Mouse (Mus musculus): ENCODE measurements around the gene Ptprd. TPM values are rescaled to one million over a fixed set of nuclear protein-coding genes. Genes with fewer than 3 reads are reported as not detected.

Ptprd gene
- polyA plus RNA-seq, 1 experiment from 2014 or later, result 66.9 TPM

DNA sequence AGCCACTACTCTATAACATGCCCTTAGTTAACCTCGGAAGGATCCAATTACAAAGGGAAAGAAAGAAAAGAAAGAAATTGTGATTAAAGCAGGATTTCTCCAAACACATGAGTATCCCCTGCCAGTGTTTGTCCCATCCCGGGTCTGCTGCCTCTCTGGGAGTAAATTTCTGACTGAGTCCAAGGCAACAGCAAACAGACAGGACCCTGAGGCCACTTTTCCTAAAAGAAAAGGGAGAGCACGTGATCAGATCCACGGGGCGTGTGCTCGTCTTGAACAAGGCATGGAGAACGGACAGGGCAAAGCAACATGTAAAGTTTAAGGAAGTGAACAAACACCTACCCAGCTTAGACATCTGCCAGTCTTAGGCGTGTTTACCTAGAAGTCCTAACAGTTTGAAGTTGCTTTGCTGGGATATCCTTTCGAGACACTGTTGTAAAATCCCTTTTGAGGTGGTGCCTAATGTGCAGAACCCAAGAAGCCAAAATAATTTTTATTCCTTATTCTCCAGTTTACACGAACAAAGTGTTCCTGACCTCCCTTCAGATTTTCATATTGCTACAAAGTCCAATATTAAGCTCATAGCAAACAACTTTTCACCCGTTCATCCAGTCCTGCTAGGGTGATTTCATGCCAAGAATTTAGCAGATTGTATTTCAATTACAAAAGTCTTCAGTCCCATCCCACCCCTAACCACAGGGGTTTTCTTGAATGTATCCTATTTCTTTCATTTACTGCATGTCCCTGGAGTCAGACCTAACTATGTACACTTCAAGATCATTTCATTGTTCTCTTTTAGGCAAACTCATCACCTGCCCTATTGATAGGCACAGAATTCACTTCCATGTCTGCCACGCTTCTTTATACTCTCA, 1921.9 kb downstream of the Ptprd start:
- Histone ChIP-seq H3K4me1 (0 out of 2 replicates have a peak, but pooled peaks cover 15% of the 10 kb centered on the region), H3K9me3 (no peaks in the 10 kb centered on the region), H3K27me3 (replicated peaks) (no peaks in the 10 kb centered on the region), H3K36me3 (no peaks in the 10 kb centered on the region), H3K27ac (no peak overlapping the region), H3K9ac (no peak overlapping the region), H3K4me2 (replicated peaks) (no peak overlapping the region), H3K4me3 (no peak overlapping the region)
- ATAC-seq (ENCODE audit: low FRiP score, low read depth), result 0 out of 2 replicates have a peak, but pooled peaks have one; percentile 29
- 39% methylated on average over 12 of the region's 12 CpGs for WGBS

DNA sequence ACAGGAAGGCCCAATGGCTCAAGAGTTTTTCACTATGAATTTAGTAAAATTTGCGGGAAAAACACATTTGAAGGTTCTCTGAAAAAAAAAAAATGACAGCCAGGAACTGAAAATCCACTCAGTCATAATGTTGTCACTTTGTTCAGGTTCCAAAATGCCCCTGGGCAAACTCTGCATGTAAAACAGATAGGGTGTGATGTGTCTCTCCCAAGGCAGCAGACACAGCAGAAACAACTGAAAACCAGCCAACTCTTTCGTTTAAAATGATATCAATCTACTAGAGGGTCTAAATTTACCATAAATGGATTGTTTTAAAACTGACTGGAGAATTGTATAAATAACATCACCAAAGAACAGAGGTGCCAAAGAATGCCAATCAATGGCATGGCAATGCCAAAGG, 1925.7 kb downstream of the Ptprd start:
- Histone ChIP-seq H3K27ac (no peak overlapping the region), H3K4me3 (no peak overlapping the region), H3K27me3 (replicated peaks) (no peaks in the 10 kb centered on the region), H3K36me3 (no peaks in the 10 kb centered on the region), H3K4me1 (0 out of 2 replicates have a peak, but pooled peaks cover 15% of the 10 kb centered on the region), H3K9me3 (no peaks in the 10 kb centered on the region), H3K9ac (no peak overlapping the region), H3K4me2 (replicated peaks) (no peak overlapping the region)
- WGBS, result 49% methylated on average over 2 of the region's 2 CpGs
- no peak for ATAC-seq (ENCODE audit: low FRiP score, low read depth)

DNA sequence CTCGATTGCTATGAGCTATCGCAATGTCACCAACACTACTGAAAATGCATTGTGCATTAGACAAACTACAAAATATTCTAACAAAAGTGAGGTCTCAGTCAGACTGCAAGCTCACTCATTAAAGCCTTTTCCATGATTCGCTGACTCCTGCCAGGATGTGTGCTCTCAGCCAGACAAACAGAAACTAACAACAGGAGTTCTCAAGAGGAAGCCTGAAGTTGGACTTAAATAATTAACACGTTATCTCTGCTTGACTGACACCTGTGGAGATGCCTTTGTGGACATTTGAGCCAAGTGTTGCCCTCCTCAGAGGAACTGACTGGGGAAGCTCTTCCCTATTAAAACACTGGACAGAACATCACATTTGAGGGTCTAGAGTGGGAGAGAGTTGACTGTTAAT, 1928.9 kb downstream of the Ptprd start:
- no peak for ATAC-seq (ENCODE audit: low FRiP score, low read depth)
- Histone ChIP-seq H3K4me2 (replicated peaks) (no peak overlapping the region), H3K36me3 (no peaks in the 10 kb centered on the region), H3K4me3 (no peak overlapping the region), H3K9ac (no peak overlapping the region), H3K9me3 (no peaks in the 10 kb centered on the region), H3K27ac (no peak overlapping the region), H3K4me1 (0 out of 2 replicates have a peak, but pooled peaks cover 7% of the 10 kb centered on the region), H3K27me3 (replicated peaks) (no peaks in the 10 kb centered on the region)
- WGBS, result 41% methylated on average over 4 of the region's 4 CpGs

DNA sequence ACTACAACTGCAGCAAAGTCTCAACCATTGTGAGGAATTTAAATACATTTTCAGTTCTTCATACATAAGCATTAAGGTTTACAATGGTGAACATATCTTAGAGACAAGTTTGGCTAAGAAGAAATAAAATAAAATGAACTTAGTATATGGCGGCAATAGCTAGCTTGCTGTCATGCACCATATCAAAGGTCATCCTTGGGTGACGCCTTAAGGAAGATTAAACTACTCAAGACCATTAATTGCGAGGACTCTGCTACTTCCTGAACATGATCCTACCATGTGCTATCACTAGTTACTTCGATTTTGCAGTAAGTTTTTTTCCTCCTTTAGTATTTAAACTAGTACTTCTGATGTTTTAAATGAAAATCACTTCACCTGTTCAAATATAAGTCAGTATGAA, 1949.0 kb downstream of the Ptprd start:
- Histone ChIP-seq H3K4me3 (no peak overlapping the region), H3K4me1 (peaks cover 6% of the 10 kb centered on the region; the same call in 1 of the 2 replicates), H3K27me3 (replicated peaks) (no peaks in the 10 kb centered on the region), H3K27ac (no peak overlapping the region), H3K36me3 (no peaks in the 10 kb centered on the region), H3K4me2 (replicated peaks) (no peak overlapping the region), H3K9me3 (no peaks in the 10 kb centered on the region), H3K9ac (no peak overlapping the region)
- no peak for ATAC-seq (ENCODE audit: low FRiP score, low read depth)
- 90% methylated on average over 4 of the region's 4 CpGs for WGBS

DNA sequence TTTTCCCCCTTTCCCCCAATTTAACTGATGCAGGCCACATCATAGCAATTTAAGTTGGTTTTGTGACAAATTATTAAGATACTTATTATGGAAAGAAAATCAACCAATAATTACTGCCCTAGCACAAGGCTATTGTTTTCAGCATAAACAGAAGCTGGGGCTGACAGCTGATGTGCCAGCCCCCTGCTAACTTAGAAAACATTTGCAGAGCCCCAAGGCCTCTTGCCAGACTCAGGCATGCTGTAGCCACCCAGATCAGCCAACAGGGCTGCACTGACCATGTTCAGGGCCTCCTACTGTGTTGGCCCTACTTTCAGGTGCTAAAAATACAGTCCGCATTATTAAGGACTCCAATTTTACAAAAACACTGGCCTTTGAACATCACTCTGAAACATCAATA, 1951.1 kb downstream of the Ptprd start:
- no peak overlapping the region for H3K9ac ChIP-seq
- peaks cover 6% of the 10 kb centered on the region; the same call in 1 of the 2 replicates for H3K4me1 ChIP-seq
- no peaks in the 10 kb centered on the region for H3K27me3 ChIP-seq (replicated peaks)
- WGBS, result 94% methylated on average over 1 of the region's 1 CpGs
- no peaks in the 10 kb centered on the region for H3K36me3 ChIP-seq
- no peak for ATAC-seq (ENCODE audit: low FRiP score, low read depth)
- H3K4me3 ChIP-seq, result no peak overlapping the region
- no peak overlapping the region for H3K27ac ChIP-seq
- no peaks in the 10 kb centered on the region for H3K9me3 ChIP-seq
- H3K4me2 ChIP-seq (replicated peaks), result no peak overlapping the region

DNA sequence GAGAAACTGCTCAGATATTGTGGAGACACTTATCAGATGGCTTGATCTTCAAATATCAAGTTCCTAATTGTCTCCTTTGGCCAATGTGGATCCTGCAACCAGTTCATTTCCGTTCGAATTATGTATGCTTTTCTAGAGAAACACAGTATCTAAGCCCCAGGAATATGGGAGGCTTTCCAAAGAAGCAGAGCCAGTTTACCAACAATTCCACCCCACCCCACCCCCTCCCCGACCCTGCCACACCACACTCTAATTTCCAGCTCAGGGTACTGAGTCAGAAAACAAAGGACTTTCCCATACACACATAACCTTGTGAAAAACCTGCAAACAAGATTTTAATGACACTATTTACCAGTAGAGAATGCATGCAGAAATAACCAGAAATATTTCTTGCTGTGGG, 1951.5 kb downstream of the Ptprd start:
- 75% methylated on average over 3 of the region's 3 CpGs for WGBS
- Histone ChIP-seq H3K36me3 (no peaks in the 10 kb centered on the region), H3K4me2 (replicated peaks) (no peak overlapping the region), H3K4me3 (no peak overlapping the region), H3K4me1 (peaks cover 6% of the 10 kb centered on the region; the same call in 1 of the 2 replicates), H3K9ac (no peak overlapping the region), H3K27me3 (replicated peaks) (no peaks in the 10 kb centered on the region), H3K9me3 (no peaks in the 10 kb centered on the region), H3K27ac (no peak overlapping the region)
- no peak for ATAC-seq (ENCODE audit: low FRiP score, low read depth)

DNA sequence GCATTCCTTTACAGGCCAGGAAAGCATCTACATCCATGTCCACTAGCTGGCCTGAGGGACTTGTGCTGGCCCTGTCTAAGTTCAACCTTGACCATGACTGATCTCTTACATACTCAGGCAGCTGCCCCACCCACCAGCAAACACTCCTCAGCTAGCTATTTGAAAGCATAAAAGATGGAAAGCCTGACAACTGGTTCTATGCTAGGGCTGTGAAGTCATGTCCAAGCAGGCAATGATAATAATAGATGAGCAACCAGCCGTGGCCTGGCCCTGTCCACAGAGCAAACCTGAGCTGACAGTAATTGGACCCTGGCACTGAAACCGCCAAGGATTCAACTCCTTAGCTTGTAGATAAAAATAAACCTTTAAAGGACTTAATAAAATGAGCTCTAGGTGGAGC, 1952.1 kb downstream of the Ptprd start:
- no peak overlapping the region for H3K27ac ChIP-seq
- H3K27me3 ChIP-seq (replicated peaks), result no peaks in the 10 kb centered on the region
- ATAC-seq (ENCODE audit: low FRiP score, low read depth), result no peak
- 48% methylated on average over 2 of the region's 2 CpGs for WGBS
- H3K4me1 ChIP-seq, result peaks cover 6% of the 10 kb centered on the region; the same call in 1 of the 2 replicates
- no peak overlapping the region for H3K4me3 ChIP-seq
- H3K9me3 ChIP-seq, result no peaks in the 10 kb centered on the region
- no peak overlapping the region for H3K9ac ChIP-seq
- H3K36me3 ChIP-seq, result no peaks in the 10 kb centered on the region
- H3K4me2 ChIP-seq (replicated peaks), result no peak overlapping the region

DNA sequence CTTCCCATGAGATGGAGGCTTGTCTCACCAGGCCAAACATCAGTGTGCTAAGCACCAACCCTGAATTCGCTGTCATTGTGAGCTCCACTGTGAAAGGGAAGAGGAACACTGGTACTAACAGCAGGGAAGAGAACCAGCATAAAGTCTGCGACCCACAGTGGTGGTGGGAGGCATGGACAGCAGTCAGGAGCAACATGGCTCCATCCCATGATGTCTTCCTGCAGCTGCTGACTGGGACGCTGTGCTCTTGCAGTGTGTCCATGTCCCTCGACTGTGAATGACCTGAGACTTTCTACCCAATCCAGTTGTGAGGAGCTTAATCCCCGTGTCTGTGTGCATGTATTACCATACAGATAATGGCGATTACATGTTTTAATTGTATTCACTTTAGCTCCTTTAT, 1967.4 kb downstream of the Ptprd start:
- Histone ChIP-seq H3K27me3 (replicated peaks) (no peaks in the 10 kb centered on the region), H3K27ac (no peak overlapping the region), H3K4me2 (replicated peaks) (no peak overlapping the region), H3K9ac (no peak overlapping the region), H3K4me3 (no peak overlapping the region), H3K36me3 (no peaks in the 10 kb centered on the region), H3K4me1 (peaks cover 19% of the 10 kb centered on the region), H3K9me3 (no peaks in the 10 kb centered on the region)
- peak; percentile 73 for ATAC-seq (ENCODE audit: low FRiP score, low read depth)
- WGBS, result 44% methylated on average over 6 of the region's 6 CpGs

DNA sequence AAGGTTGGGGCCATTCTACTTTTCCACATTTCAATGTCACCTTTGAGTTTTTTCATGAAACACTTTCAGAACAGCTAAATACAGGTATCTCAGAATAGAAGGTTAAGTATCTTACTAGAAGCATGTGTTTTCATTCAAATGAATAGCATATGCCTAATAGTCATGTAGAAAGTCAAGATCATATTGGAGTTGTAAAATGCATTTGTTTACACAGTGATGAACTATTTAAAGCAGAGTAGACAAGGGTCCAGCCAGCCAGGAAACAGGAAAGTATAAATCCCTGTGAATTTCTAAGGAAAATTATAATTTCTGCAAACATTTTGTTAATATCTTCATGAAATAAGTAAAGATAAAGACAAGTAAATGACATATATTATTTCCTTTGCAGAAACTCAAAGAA, 1970.2 kb downstream of the Ptprd start:
- H3K4me1 ChIP-seq, result peaks cover 30% of the 10 kb centered on the region
- H3K27ac ChIP-seq, result no peak overlapping the region
- no peak for ATAC-seq (ENCODE audit: low FRiP score, low read depth)
- H3K9ac ChIP-seq, result no peak overlapping the region
- H3K27me3 ChIP-seq (replicated peaks), result no peaks in the 10 kb centered on the region
- no peak overlapping the region for H3K4me3 ChIP-seq
- no peak overlapping the region for H3K4me2 ChIP-seq (replicated peaks)
- H3K36me3 ChIP-seq, result no peaks in the 10 kb centered on the region
- no peaks in the 10 kb centered on the region for H3K9me3 ChIP-seq

DNA sequence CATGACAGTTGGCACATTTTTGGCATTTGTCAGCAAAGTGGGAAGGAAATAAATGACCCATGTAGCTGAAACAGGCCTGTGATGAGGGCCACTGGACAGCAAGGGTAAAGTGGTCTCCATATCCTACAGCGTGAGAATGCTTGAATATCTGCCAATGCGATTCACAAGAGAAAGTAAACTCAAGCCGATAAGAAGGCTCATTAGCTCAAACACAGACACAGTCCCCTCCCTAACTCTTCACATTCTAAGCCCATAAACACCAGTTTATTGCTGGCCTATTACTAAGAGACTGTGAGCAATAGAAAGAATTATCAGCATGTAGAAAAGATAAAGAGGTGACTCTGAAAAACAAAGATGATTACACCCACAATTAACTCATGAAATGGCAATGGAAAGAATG, 1970.6 kb downstream of the Ptprd start:
- H3K9ac ChIP-seq, result no peak overlapping the region
- H3K4me2 ChIP-seq (replicated peaks), result no peak overlapping the region
- H3K4me1 ChIP-seq, result peaks cover 30% of the 10 kb centered on the region
- H3K36me3 ChIP-seq, result no peaks in the 10 kb centered on the region
- no peak overlapping the region for H3K4me3 ChIP-seq
- H3K9me3 ChIP-seq, result no peaks in the 10 kb centered on the region
- ATAC-seq (ENCODE audit: low FRiP score, low read depth), result 0 out of 2 replicates have a peak, but pooled peaks have one; percentile 8
- no peaks in the 10 kb centered on the region for H3K27me3 ChIP-seq (replicated peaks)
- WGBS, result 23% methylated on average over 3 of the region's 3 CpGs
- no peak overlapping the region for H3K27ac ChIP-seq

DNA sequence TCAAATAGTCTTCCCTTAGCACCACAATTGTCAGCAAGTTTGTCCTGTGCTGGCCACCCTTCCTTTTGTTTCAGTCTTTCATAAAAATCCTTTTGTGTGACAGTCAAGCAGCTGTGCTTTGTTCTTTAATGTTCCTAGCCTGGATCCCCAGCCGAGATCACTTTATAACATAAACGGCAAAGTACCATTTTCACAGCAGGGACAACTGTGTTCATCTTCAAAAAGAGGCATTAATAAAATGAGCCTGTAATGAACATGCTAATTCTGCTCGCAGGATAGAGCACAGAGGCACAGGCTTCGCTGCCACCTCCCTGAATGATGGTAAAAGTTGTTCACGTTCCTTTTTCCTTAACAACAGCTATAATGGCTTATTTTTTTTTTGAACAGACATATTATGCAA, 1972.7 kb downstream of the Ptprd start:
- Histone ChIP-seq H3K9ac (no peak overlapping the region; the same call in 1 of the 2 replicates), H3K36me3 (no peaks in the 10 kb centered on the region), H3K4me2 (replicated peaks) (peak overlapping the region; percentile 39), H3K27ac (peak overlapping the region; percentile 27; the same call in 1 of the 2 replicates), H3K4me1 (peaks cover 26% of the 10 kb centered on the region), H3K9me3 (no peaks in the 10 kb centered on the region), H3K27me3 (replicated peaks) (no peaks in the 10 kb centered on the region), H3K4me3 (no peak overlapping the region)
- 9% methylated on average over 5 of the region's 5 CpGs for WGBS
- ATAC-seq (ENCODE audit: low FRiP score, low read depth), result 0 out of 2 replicates have a peak, but pooled peaks have one; percentile 48

DNA sequence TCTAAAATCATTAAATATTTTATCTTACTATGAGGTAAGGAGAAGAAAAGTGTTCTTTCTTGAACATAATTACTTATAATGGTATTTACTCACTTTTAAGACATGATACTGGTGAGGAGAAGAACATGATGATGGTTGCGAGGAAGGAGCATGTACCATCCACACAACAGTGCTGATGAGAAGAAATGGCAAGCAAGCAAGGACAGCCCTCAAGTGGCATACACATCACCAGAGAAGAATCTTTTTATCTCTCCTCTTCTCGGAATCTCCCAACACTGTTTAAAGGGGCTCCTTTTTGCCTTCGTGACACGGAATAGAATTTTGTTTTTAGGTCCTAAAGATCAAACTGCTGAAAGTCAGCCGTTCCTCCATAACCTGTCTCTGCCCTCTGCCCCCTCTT, 1973.2 kb downstream of the Ptprd start:
- Histone ChIP-seq H3K4me3 (no peak overlapping the region), H3K9me3 (no peaks in the 10 kb centered on the region), H3K36me3 (no peaks in the 10 kb centered on the region), H3K4me2 (replicated peaks) (peak overlapping the region; percentile 39; the same call in 1 of the 2 replicates), H3K27me3 (replicated peaks) (no peaks in the 10 kb centered on the region), H3K4me1 (peaks cover 26% of the 10 kb centered on the region), H3K27ac (no peak overlapping the region), H3K9ac (no peak overlapping the region)
- 46% methylated on average over 5 of the region's 5 CpGs for WGBS
- ATAC-seq (ENCODE audit: low FRiP score, low read depth), result no peak

DNA sequence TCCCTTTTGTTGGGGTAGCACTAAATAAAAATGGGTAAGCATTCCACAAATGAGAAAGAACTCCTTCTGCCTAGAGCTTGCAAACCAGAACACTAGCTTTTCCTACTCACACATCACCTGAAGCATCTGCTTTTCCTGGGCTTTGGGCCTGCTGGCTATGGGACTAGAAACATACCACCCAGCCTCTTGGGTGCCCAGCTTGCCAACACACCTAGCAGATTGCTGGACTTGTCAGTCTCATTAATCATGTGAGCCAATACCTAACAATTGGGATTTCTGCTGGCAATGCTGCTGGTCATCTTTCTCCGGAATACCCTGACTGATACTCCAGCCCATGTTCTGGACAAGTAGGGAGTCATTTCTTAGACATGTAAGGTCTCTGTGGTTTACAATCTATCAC, 1973.9 kb downstream of the Ptprd start:
- Histone ChIP-seq H3K4me1 (peaks cover 26% of the 10 kb centered on the region), H3K9me3 (no peaks in the 10 kb centered on the region), H3K4me2 (replicated peaks) (no peak overlapping the region), H3K36me3 (no peaks in the 10 kb centered on the region), H3K27me3 (replicated peaks) (no peaks in the 10 kb centered on the region), H3K27ac (no peak overlapping the region), H3K9ac (no peak overlapping the region), H3K4me3 (no peak overlapping the region)
- WGBS, result 80% methylated on average over 1 of the region's 1 CpGs
- ATAC-seq (ENCODE audit: low FRiP score, low read depth), result no peak

Measured in neural tube, embryonic 12.5 days (tissue).